Mouse (Mus musculus) thymus, adult 2 months (tissue): ENCODE measurements around the gene Enc1. TPM values are rescaled to one million over a fixed set of nuclear protein-coding genes. Genes with fewer than 3 reads are reported as not detected.

Source experiments
- DNase-seq: peaks from one replicate; pipeline ENCODE4 v3.0.0; 2021
- H3K27ac ChIP-seq: fragments of 200-500 bp; 2 replicates; pipeline ENCODE4 v1.5.1; 2012; ENCODE audit warnings: low read length, control low read depth; ENCODE audit not compliant: control insufficient read depth, insufficient read depth
- H3K27me3 ChIP-seq: fragments of 200-500 bp; 2 replicates; pipeline ENCODE4 v1.6.1; 2012; ENCODE audit warnings: mild to moderate bottlenecking, low read length, moderate library complexity, mixed read lengths; ENCODE audit not compliant: control insufficient read depth, insufficient read depth
- H3K36me3 ChIP-seq: fragments of 200-500 bp; 2 replicates; pipeline ENCODE4 v1.6.1; 2012; ENCODE audit warnings: mild to moderate bottlenecking, low read length, moderate library complexity; ENCODE audit not compliant: control insufficient read depth, insufficient read depth
- H3K4me1 ChIP-seq: fragments of 200-500 bp; replicated peaks from 2 replicates; pipeline ENCODE4 v1.6.1; 2012; ENCODE audit warnings: low read length; ENCODE audit not compliant: control insufficient read depth, insufficient read depth
- H3K4me3 ChIP-seq: fragments of 200-500 bp; 2 replicates; pipeline ENCODE4 v1.5.1; 2012; ENCODE audit warnings: mild to moderate bottlenecking, low read length, control low read depth, moderate library complexity; ENCODE audit not compliant: control insufficient read depth, insufficient read depth
- CTCF ChIP-seq: fragments of 200-500 bp; IDR thresholded peaks from 2 replicates; pipeline ENCODE4 v1.5.1; 2012; ENCODE audit warnings: mild to moderate bottlenecking, control low read depth, low read length, moderate library complexity, borderline replicate concordance; ENCODE audit not compliant: control insufficient read depth, poor library complexity, insufficient read depth; ENCODE audit errors: extremely low read depth
- POLR2A ChIP-seq: fragments of 200-500 bp; IDR thresholded peaks from 2 replicates; pipeline ENCODE4 v1.6.1; 2012; ENCODE audit warnings: mild to moderate bottlenecking, low read length, control low read depth, moderate library complexity; ENCODE audit not compliant: control insufficient read depth, poor library complexity, insufficient read depth; ENCODE audit errors: extremely low read depth
- WGBS: fragments of 180-500 bp; shearing (Covaris S2); methylation state at CpG from one replicate; pipeline ENCODE4 v1.1.7; 2018; 5-methylcytosine and 5-hydroxymethylcytosine counted together
- polyA plus RNA-seq: library from polyadenylated mRNA; depleted of rRNA; stranded (reverse); fragments of >200 nt; gene quantifications from 2 replicates; pipeline ENCODE4 v1.2.3, GENCODE M21; 2012

Enc1 gene
- polyA plus RNA-seq, 1 experiment, result 7.6 TPM

- no peak overlapping the region for H3K27ac ChIP-seq
- WGBS, result 77% methylated on average over 3 of the region's 3 CpGs
Measured at GRCm38 (mm10) chr13:97274757-97275156, 33.9 kb downstream of the Enc1 start.

DNA sequence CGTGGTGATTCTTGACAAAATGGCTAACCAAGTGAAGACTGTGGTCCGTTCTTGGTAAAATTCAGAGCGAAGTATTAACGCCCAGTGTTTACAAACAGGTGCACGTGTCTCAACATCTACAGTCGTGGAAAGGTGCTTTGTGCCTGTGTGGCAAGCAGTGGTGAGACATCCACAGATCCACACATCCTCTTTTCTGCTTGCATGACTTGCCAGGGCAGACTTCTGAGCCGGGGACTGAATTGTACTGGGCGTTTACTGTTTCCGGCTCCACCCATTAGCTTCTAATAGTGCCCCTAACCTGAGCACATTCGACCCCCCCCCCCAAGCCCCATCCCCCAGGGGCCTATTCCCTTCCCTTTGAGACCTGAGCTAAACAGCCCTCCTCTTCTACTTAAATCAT lies 34.6 kb downstream of the Enc1 start:
- peaks cover 7% of the 10 kb centered on the region; the same call in 1 of the 2 replicates for H3K4me1 ChIP-seq
- TF ChIP-seq CTCF (no peak), POLR2A (no peak)
- no peak for DNase-seq
- H3K27ac ChIP-seq, result no peak overlapping the region
- H3K27me3 ChIP-seq, result no peaks in the 10 kb centered on the region
- H3K36me3 ChIP-seq, result no peaks in the 10 kb centered on the region
- no peak overlapping the region for H3K4me3 ChIP-seq
- 43% methylated on average over 10 of the region's 10 CpGs for WGBS

More at GRCm38 (mm10) chr13:97274757-97275156, 33.9 kb downstream of the Enc1 start:
- Histone ChIP-seq H3K36me3 (no peaks in the 10 kb centered on the region), H3K27me3 (no peaks in the 10 kb centered on the region), H3K4me1 (peaks cover 7% of the 10 kb centered on the region; the same call in 1 of the 2 replicates), H3K4me3 (no peak overlapping the region)
- TF ChIP-seq CTCF, result no peak
- no peak for TF ChIP-seq POLR2A
- no peak for DNase-seq

DNA sequence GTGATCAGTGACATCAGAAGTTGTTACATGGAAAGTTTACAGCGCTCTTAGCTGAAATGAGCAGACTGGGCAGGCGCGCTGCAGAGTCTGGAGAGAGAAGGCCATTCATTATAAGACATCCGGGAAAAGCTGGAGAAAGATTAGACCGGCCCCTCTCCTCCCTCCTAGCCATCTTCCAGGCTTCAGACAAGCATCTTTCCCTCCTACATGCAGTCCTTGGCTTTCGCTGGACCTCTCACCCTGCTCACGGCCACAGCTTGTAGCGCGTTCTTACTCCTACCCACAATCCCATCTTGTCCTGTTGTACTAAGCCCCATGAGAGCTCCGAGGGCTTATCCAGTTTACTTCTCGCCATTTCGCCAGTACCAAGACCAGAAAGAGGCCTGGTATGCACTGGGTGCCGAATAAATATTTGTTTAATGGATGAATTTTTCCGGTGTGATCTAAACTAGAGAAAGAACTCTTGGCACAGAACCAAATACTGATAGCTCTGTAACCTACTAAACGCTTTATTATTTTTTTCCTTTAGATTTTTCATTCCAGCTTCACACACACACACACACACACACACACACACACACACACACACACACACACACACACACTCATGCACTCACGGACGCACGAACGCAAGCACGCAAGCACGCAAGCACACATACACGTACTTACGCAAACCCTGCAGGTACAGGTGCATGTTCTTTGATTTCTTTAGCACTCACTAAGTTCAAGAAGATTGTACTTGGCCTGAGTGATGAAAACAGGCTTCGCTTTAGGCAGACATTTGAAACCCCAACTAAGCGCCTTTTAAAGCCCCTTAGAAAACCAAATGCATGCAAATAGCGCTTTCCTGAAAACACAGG lies 41.4 kb downstream of the Enc1 start:
- H3K27ac ChIP-seq, result no peak overlapping the region
- no peaks in the 10 kb centered on the region for H3K36me3 ChIP-seq
- no peak overlapping the region for H3K4me3 ChIP-seq
- DNase-seq, result no peak
- TF ChIP-seq CTCF, result no peak
- no peak for TF ChIP-seq POLR2A
- H3K4me1 ChIP-seq, result peaks cover 19% of the 10 kb centered on the region
- H3K27me3 ChIP-seq, result no peaks in the 10 kb centered on the region
- WGBS, result 86% methylated on average over 26 of the region's 26 CpGs

DNA sequence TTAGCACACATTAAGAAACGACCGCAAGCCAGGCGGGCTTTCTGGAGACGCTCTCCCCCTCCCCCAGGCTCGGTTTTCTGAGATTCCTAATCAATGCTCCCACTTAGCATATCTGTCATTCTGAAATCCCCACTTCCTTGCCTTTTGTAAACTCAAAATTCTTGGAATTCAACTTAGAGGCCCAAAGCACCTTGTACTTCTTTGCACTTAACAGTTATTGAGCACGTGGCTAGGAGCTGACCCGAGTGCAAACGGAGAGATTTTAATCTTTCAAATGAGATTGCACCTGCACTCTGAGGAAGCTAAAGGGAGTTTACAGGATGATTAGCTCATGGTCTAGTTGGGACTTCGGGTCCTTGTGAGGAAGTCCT lies 42.0 kb downstream of the Enc1 start:
- WGBS, result 26% methylated on average over 9 of the region's 9 CpGs
- no peak for DNase-seq
- H3K27ac ChIP-seq, result no peak overlapping the region
- H3K27me3 ChIP-seq, result no peaks in the 10 kb centered on the region
- no peak overlapping the region for H3K4me3 ChIP-seq
- TF ChIP-seq POLR2A (no peak), CTCF (no peak)
- H3K36me3 ChIP-seq, result no peaks in the 10 kb centered on the region
- H3K4me1 ChIP-seq, result peaks cover 19% of the 10 kb centered on the region

- Histone ChIP-seq H3K4me1 (peaks cover 19% of the 10 kb centered on the region), H3K36me3 (no peaks in the 10 kb centered on the region), H3K27me3 (no peaks in the 10 kb centered on the region), H3K4me3 (no peak overlapping the region), H3K27ac (no peak overlapping the region)
- WGBS, result 17% methylated on average over 3 of the region's 3 CpGs
- peak; percentile 9 for DNase-seq
- no peak for TF ChIP-seq POLR2A
- no peak for TF ChIP-seq CTCF
Measured at GRCm38 (mm10) chr13:97287046-97287445, 46.1 kb downstream of the Enc1 start.

DNA sequence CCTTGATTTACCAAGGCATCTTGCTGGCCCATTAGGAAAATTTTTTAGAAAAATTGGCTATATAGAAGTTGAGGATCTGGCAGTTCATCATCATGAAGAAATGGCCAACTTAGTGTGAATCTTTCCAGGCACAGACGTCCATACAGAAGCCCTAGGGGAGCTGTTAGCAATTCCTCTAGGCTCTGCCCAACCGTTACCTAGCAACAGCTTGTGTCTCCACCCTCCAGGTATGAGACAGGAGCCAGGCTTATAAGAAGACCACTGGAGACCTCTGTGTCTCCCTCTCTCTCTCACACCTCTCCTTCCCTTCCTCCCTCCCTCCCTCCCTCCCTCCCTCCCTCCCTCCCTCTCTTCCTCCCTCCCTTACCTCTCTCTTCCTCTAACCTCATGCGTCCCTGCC lies 49.8 kb downstream of the Enc1 start:
- H3K27me3 ChIP-seq, result no peaks in the 10 kb centered on the region
- H3K4me1 ChIP-seq, result peaks cover 10% of the 10 kb centered on the region
- no peak for DNase-seq
- H3K36me3 ChIP-seq, result no peaks in the 10 kb centered on the region
- H3K4me3 ChIP-seq, result no peak overlapping the region
- 50% methylated on average over 3 of the region's 3 CpGs for WGBS
- H3K27ac ChIP-seq, result no peak overlapping the region
- no peak for TF ChIP-seq CTCF
- TF ChIP-seq POLR2A, result no peak

DNA sequence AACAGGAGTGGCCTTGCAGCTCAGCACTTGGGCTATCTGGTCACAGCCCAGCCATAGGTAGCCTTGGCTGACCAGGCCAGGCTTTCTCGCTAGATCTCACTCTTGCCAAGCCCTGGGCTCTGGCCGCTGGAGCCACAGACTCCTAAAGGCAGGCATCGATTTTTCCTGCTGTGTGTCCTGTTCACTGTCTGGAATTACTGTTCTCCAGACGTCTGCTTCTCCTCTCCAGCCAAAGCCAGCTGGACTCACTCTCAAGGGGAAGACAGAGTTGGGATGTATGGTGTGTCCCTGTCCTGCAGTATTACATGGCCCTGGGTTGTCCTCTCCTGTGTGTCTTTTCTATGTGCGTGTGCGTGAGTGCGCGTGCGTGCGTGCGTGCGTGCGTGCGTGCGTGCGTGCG lies 50.4 kb downstream of the Enc1 start:
- TF ChIP-seq CTCF, result no peak
- no peak for TF ChIP-seq POLR2A
- no peaks in the 10 kb centered on the region for H3K27me3 ChIP-seq
- H3K36me3 ChIP-seq, result no peaks in the 10 kb centered on the region
- peaks cover 9% of the 10 kb centered on the region for H3K4me1 ChIP-seq
- WGBS, result 94% methylated on average over 17 of the region's 17 CpGs
- H3K4me3 ChIP-seq, result no peak overlapping the region
- DNase-seq, result no peak
- H3K27ac ChIP-seq, result no peak overlapping the region

DNA sequence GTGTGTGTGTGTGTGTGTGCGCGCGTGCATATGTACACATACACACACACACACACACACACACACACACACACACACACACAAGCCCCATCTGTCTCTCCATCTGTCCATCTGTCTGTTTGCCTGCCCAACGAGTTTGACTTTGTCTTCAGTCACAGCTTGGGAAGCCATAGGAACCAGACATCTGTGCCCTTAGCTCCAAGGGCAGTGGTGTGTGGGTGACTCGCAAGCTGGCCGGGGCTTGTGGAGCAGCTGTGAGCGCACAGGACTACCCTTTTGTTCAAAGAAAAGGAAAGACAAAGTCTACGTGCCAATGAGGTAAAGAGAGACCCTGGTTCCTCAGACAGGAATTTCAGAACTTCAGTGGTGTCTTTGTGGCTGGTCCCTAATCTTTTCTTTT lies 51.1 kb downstream of the Enc1 start:
- Histone ChIP-seq H3K4me3 (no peak overlapping the region), H3K36me3 (no peaks in the 10 kb centered on the region), H3K4me1 (peaks cover 5% of the 10 kb centered on the region), H3K27ac (no peak overlapping the region), H3K27me3 (no peaks in the 10 kb centered on the region)
- 57% methylated on average over 8 of the region's 8 CpGs for WGBS
- TF ChIP-seq CTCF (no peak), POLR2A (no peak)
- no peak for DNase-seq
